35 mouse cellular contexts compared by ENCODE assay signal in genomic region chr4:43129750-43130149, GRCm38 (mm10).
"Had no signal": no experiment of that assay in that cellular context is flagged by ENCODE, and none has a peak within 500 bp of the region (broad histone marks: within the 10 kb centered on the region; RNA-seq: fewer than 3 reads in every experiment).

No protein-coding gene starts in this region.

- H3K27ac ChIP-seq: heart, embryonic 10.5 days; heart, embryonic 13.5 days; heart, embryonic 15.5 days; hindbrain, embryonic 10.5 days; hindbrain, embryonic 12.5 days; hindbrain, embryonic 13.5 days; hindbrain, embryonic 14.5 days; hindbrain, embryonic 15.5 days; hindbrain, postnatal 0 days; intestine, embryonic 15.5 days; kidney, embryonic 15.5 days; kidney, postnatal 0 days; layer of hippocampus, adult 2 months had no signal

- H3K9ac ChIP-seq: heart, embryonic 12.5 days; heart, embryonic 13.5 days; heart, embryonic 15.5 days; hindbrain, embryonic 12.5 days; hindbrain, embryonic 13.5 days; hindbrain, embryonic 14.5 days; hindbrain, embryonic 15.5 days; intestine, embryonic 15.5 days; kidney, embryonic 15.5 days had no signal

- H3K4me1 ChIP-seq: heart, embryonic 10.5 days; heart, embryonic 12.5 days; heart, embryonic 13.5 days; heart, embryonic 15.5 days; hindbrain, embryonic 10.5 days; hindbrain, embryonic 12.5 days; hindbrain, embryonic 13.5 days; hindbrain, embryonic 15.5 days; intestine, embryonic 15.5 days; kidney, embryonic 15.5 days had no signal

- H3K9me3 ChIP-seq: heart, embryonic 10.5 days; heart, embryonic 12.5 days; heart, embryonic 13.5 days; heart, embryonic 15.5 days; hindbrain, embryonic 10.5 days; hindbrain, embryonic 12.5 days; hindbrain, embryonic 13.5 days; hindbrain, embryonic 15.5 days; intestine, embryonic 15.5 days; kidney, embryonic 15.5 days had no signal

- H3K4me2 ChIP-seq: heart, embryonic 11.5 days; heart, embryonic 12.5 days; heart, embryonic 13.5 days; heart, embryonic 15.5 days; hindbrain, embryonic 12.5 days; hindbrain, embryonic 13.5 days; hindbrain, embryonic 14.5 days; hindbrain, embryonic 15.5 days; intestine, embryonic 15.5 days; kidney, embryonic 15.5 days had no signal

- H3K27me3 ChIP-seq: heart, embryonic 12.5 days; heart, embryonic 13.5 days; heart, embryonic 15.5 days; hindbrain, embryonic 12.5 days; hindbrain, embryonic 13.5 days; hindbrain, embryonic 15.5 days; intestine, embryonic 15.5 days; kidney, embryonic 15.5 days had no signal

- H3K36me3 ChIP-seq: heart, embryonic 10.5 days; heart, embryonic 13.5 days; heart, embryonic 15.5 days; hindbrain, embryonic 10.5 days; hindbrain, embryonic 12.5 days; hindbrain, embryonic 13.5 days; hindbrain, embryonic 15.5 days; intestine, embryonic 15.5 days; kidney, embryonic 15.5 days had no signal

- ATAC-seq: hindbrain, embryonic 16.5 days; hindbrain, postnatal 0 days; inflammation-experienced regulatory T-cells, adult 6 months; intestine, embryonic 15.5 days; intestine, embryonic 16.5 days; intestine, postnatal 0 days had no signal

- H3K4me3 ChIP-seq: heart, embryonic 10.5 days; heart, embryonic 12.5 days; heart, embryonic 13.5 days; heart, embryonic 15.5 days; hindbrain, embryonic 10.5 days; hindbrain, embryonic 12.5 days; hindbrain, embryonic 13.5 days; hindbrain, embryonic 15.5 days; intestine, embryonic 15.5 days; kidney, embryonic 15.5 days; layer of hippocampus, adult 2 months had no signal

- DNase-seq: heart, postnatal 10 days; heart, postnatal 14 days; heart, postnatal 36 days; heart, postnatal 4 days; kidney, adult 11 months; kidney, adult 18-20 months; kidney, adult 2 months; kidney, adult 8-10 months; kidney, adult 9 months; kidney, postnatal 10 days; kidney, postnatal 14 days; kidney, postnatal 25 days; kidney, postnatal 36 days; kidney, postnatal 4 days; layer of hippocampus, adult 9-11 months; layer of hippocampus, postnatal 36 days had no signal
